Mouse (Mus musculus): ENCODE results near the gene Zfp110. TPM values are rescaled to one million over a fixed set of nuclear protein-coding genes. Genes with fewer than 3 reads are reported as not detected.

Zfp110 gene
- 10.8 and 11.1 TPM in 2 replicates for polyA plus RNA-seq (2012; rRNA removed)

DNA sequence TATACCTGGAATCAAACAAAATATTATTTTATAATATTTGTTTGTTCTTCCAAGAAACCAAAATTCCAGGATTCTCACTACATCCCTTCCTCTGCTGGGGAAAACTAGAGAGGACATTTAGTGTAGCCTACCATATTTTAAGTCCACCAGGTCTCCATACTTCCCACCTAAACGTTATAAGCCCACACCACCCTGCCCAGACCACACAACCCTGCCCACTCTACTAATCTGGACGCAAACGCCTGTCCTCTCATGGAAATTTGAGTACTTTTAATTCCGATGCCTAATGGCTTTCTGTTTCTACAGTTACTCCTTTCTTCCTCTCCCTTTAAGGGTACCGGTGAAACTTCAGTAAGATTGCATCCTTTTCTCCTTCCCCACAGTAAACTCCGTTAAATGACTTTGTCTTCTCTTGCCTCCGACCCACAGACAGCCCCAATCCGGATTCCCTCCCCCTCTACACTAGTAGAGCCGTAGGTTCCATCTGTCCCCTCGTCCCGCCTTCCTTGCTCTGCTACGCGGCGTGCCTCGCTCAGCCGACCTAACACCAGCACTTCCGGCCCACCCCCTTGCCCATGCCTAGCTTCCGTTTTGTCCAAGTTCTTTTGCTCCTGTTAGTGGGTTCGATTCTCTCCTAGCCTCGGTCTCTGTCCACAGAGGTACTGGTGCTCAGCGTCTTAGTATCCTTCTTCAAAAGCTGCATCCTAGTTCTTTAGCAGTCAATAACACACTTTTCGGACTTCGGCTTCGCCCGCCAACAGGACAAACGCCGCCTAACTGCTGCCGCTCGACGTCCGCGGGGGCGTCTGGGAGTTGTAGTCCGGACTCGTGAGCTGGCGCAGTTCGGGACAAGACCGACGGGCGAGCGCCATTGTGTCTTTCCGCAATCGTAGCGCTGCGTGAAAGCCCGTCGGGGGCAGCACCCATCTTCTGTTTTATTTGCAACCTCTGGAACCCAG is at the start of gene Zfp110:
Gene Zfp110, plus strand, starts transcription at position 600 of the 959 bp plus-strand sequence.

DNA sequence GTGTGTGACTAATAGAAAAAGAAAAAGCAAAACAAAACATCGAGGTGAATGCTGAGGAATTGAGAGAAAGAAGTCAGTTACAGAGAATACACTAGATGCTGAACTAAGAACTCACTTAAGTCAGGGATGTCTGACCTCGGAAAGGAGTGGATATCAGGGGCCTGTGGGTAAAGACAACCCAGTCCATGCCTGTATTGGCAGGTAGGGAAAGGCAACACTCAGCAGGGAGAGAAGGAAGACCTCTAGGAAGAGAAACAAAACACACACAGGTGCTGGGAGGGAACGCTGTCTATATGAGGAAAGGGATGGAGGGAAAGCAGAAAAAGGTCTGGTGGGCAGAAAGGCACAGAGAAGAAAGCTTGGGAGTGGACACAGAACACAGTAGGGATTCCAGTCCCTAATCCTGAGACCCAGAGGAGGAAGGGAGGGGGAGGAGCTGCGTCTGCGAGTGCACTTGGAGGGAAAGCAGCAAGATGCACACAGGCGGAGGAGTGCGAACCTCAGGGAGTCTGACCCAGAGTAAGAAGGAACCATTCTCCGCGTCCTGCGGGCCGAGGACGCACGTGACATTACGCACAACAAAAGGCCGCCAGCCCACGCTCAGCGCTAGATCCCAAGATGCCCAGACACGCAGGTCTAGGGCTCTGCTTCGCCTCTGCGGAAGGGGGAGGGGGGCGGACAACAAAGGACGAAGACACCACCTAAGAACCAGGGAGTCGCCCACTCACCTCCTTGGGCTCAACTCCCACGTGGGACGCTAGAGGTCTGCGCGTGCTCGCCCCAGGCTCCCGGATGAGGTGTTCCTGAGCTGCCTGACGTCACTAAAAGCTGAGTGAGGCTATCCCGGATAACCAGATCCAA is 31.5 kb upstream of the Zfp110 start, which contains the start of gene Zscan18:
Gene Zscan18, minus strand, starts transcription at position 770 of the 861 bp plus-strand sequence.

DNA sequence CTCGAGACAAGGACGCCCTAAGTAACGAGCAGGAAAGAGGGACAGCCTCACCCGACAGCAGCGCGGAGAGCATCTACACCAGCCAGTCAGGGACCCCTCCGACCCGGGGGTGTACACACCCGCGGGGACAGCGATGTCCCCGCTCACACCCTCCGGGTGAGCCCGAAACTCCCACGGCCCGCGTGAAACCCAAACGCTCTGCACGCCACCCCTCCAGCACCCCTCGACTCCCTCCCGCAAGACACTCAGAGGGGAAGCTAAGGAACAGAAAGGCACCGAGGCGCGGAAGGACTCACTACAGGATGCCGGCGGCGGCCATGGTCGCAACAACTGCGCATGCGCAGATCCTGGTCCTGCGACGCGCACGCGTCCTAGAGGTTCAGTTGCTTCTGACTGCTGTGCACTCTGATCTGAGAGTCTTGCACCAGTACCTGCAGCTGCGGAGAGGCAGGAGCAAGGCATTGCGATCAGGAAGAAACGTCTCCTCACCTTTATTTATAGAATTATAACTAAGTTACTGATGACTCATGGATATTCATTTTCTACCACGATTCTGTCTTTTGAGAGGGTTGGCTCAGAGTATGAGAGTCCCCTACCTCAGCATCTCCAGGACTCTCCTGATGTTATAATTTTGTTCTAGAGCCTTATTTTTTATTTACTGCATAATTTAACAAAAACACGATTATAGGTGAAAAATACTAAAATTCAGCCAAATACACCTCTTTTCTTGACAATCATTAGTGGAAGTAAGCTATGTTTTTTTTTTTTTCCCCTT is 15.9 kb upstream of the Zfp110 start, which contains the start of gene Zfp329:
Gene Zfp329, minus strand, starts transcription at position 338 of the 775 bp plus-strand sequence.

DNA sequence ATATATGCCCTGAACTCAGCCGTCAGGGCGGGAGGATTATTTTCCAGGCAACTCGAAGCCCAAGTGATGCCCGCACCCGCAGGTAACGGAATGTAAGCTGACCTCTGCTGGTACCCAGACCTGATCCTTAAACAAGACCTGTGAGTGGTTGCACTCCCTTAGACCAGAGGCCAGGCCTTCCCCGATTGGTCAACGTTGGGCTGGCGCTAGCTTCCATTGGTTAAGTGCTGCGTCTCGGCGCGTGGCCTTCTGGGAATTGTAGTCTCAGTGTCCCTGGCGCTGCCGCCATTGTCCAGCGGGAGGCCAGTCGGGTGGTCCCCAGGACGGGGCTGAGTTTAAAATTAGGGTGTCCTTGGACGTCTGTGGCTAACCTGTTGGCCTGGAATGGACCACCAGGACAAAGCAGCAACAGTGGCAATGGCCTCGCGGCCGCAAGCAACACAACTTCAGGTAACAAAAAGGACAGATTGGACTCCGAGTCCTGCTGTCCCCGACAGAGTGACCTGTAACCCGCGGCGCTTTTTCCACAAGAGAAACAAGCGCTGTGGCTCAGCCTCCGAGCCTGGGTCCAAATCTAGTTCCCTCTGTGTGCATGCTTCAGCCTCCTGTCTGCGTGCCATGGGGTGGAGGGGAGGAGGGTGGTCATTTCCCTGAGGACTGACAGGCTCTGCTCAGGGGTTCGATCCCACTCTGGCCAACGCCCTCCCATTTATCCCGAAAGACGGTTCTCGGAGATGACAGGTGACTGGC is 46.5 kb downstream of the Zfp110 start, which contains the start of gene Zfp128:
Gene Zfp128, plus strand, starts transcription at position 267 of the 750 bp plus-strand sequence.

DNA sequence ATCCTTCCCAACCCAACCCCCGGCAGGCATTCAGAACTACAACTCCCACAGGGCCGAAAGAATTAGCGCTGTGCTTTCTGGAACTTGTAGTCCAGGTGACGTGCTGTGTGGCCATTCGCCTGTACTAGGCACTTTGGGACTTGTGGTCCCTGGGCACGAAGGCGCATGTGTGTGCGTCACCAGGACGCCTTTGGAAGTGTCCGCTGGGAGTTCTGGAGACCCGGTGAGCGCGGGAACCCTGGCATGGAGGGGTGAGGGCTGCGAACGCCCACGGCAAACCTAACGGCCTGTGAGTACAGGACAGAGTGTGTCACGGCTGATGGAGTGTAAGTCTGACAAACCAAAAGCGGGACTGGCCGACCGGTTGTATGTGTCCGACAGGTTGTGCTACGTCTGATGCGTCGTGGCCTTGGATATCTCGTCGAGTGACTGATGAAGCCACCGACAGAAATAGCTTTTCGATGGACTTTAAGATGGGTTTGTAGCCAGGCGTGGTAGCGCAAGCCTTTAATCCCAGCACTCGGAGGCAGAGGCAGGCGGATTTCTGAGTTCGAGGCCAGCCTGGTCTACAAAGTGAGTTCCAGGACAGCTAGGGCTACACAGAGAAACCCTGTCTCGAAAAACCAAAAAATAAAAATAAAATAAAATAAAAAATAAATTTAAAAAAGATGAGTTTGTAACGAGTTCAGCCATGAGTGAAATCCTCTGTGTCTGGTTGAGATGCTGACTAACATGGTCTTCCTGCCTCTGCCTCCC is 63.3 kb downstream of the Zfp110 start, which contains the start of gene Zscan22:
Gene Zscan22, plus strand, starts transcription at position 161 of the 756 bp plus-strand sequence.

Other genes with a start within 250 kb of the Zfp110 start
- gene Vmn2r53, start 226.0 kb upstream of the Zfp110 start, polyA plus RNA-seq (2012; rRNA removed), result under 0.01 TPM in 2 replicates
- not detected in 2 replicates for gene Vmn2r54, start 194.4 kb upstream of the Zfp110 start, polyA plus RNA-seq (2012; rRNA removed)
- not detected in 2 replicates for gene Vmn2r55, start 149.8 kb upstream of the Zfp110 start, polyA plus RNA-seq (2012; rRNA removed)
- gene Vmn2r56, start 99.8 kb upstream of the Zfp110 start, polyA plus RNA-seq (2012; rRNA removed), result not detected in 2 replicates
- gene Zscan18, start 31.1 kb upstream of the Zfp110 start, polyA plus RNA-seq (2012; rRNA removed), result 22.9 and 25.7 TPM in 2 replicates
- 19.9 and 21.0 TPM in 2 replicates for gene Zfp329, start 15.9 kb upstream of the Zfp110 start, polyA plus RNA-seq (2012; rRNA removed)
- gene Zfp128, start 46.4 kb downstream of the Zfp110 start, polyA plus RNA-seq (2012; rRNA removed), result 7.5 and 8.7 TPM in 2 replicates
- gene Zscan22, start 63.1 kb downstream of the Zfp110 start, polyA plus RNA-seq (2012; rRNA removed), result 12.6 and 13.3 TPM in 2 replicates
- gene Rps5, start 87.5 kb downstream of the Zfp110 start, polyA plus RNA-seq (2012; rRNA removed), result 1,967 and 2,052 TPM in 2 replicates
- 2.3 and 2.4 TPM in 2 replicates for gene Rnf225, start 92.7 kb downstream of the Zfp110 start, polyA plus RNA-seq (2012; rRNA removed)
- gene Zfp324, start 131.1 kb downstream of the Zfp110 start, polyA plus RNA-seq (2012; rRNA removed), result 10.4 and 11.4 TPM in 2 replicates
- 13.4 and 14.1 TPM in 2 replicates for gene Zfp446, start 143.1 kb downstream of the Zfp110 start, polyA plus RNA-seq (2012; rRNA removed)
- gene Slc27a5, start 163.4 kb downstream of the Zfp110 start, polyA plus RNA-seq (2012; rRNA removed), result 1.0 and 1.2 TPM in 2 replicates
- 546 and 564 TPM in 2 replicates for gene Trim28, start 164.4 kb downstream of the Zfp110 start, polyA plus RNA-seq (2012; rRNA removed)
- gene Zbtb45, start 175.3 kb downstream of the Zfp110 start, polyA plus RNA-seq (2012; rRNA removed), result 40.4 and 41.9 TPM in 2 replicates
- 199 and 203 TPM in 2 replicates for gene Chmp2a, start 200.0 kb downstream of the Zfp110 start, polyA plus RNA-seq (2012; rRNA removed)
- gene Ube2m, start 203.5 kb downstream of the Zfp110 start, polyA plus RNA-seq (2012; rRNA removed), result 327 and 336 TPM in 2 replicates
- 9.8 and 10.5 TPM in 2 replicates for gene Mzf1, start 220.0 kb downstream of the Zfp110 start, polyA plus RNA-seq (2012; rRNA removed)